ENCODE assay signal across 8 mouse cellular contexts in the genomic region with DNA sequence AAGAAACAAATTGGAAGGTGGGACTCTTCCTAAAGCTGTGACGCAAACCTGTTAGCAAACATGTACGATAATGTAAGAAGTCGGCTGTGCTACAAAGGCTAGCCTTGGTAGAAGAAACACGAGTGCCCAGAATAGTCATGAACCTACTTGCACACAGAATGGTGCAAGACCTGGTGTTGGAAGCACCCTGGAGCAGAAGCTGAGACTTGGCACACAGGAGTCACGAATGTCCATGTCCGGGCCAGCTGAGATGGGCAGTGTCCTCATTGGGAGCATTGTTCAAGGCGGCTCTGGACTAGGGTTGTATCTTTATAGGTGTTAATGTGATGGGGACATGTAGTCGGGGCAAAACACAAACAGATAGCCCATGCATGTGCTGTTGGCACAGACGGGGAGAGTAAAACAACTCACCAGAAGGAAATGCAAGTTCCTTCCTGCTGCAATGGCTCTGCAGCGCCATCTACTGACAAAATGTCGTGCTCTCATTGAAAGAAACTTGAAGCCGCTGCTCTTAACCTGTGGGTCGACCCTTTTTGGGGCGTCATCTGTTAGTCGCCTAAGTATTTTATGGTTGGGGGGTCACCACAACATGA. TPM values are rescaled to one million over a fixed set of nuclear protein-coding genes. Genes with fewer than 3 reads are reported as not detected.
DNase-seq lines count a peak whose midpoint lies in the region; ATAC-seq and TF ChIP-seq lines count a peak whose summit lies in the region.
"Had no signal": no experiment of that assay in that cellular context is flagged by ENCODE, and none has a peak within 500 bp of the region (broad histone marks: within the 10 kb centered on the region; RNA-seq: fewer than 3 reads in every experiment).

No protein-coding gene starts in this region.

- TF ChIP-seq POLR2A in MEL (IDR thresholded peaks at IDR 0.05; ENCODE audit: control insufficient read depth in 1 of 2, insufficient read depth in 1 of 2, low read depth in 1 of 2, low read length in 2 of 2, poor library complexity in 1 of 2): no peak
- no peak for TF ChIP-seq POLR2A in cerebellum, adult 2 months (IDR thresholded peaks at IDR 0.05; ENCODE audit: borderline replicate concordance, insufficient read depth, low read length)

- peak; percentile 83 to 93 (median 91) for TF ChIP-seq CTCF in MEL (IDR thresholded peaks at IDR 0.05 in 2 of 3, conservative IDR thresholded peaks at IDR 0.05 in 1 of 3; ENCODE audit: control insufficient read depth in 1 of 3, insufficient read depth in 1 of 3, low read depth in 2 of 3, low read length in 3 of 3, poor library complexity in 1 of 3, severe bottlenecking in 1 of 3)
- peak; percentile 93 for TF ChIP-seq CTCF in cerebellum, adult 2 months (IDR thresholded peaks at IDR 0.05; ENCODE audit: borderline replicate concordance, insufficient read depth, low read depth, low read length)

- WGBS in cerebellum, adult 2 months: 9% methylated on average over 15 of the region's 15 CpGs
- WGBS in kidney, embryonic 15.5 days: 31% methylated on average over 15 of the region's 15 CpGs
- WGBS in lung, embryonic 16.5 days: 27% methylated on average over 15 of the region's 15 CpGs

- DNase-seq in MEL (ENCODE audit: low read depth, low spot score): peak; percentile 90
- DNase-seq in cerebellum, adult 2 months: peak; percentile 75 to 80
- DNase-seq in gonadal fat pad, adult 2 months (ENCODE audit: low read depth): peak; percentile 60
- DNase-seq in retina, adult 2 months (ENCODE audit: low read depth, low spot score): peak; percentile 51

- H3K36me3 ChIP-seq in MEL (ENCODE audit: control insufficient read depth in 1 of 2, insufficient read depth in 2 of 2, low read length in 2 of 2): peaks cover 0 to 11% of the 10 kb centered on the region in 2 experiments; a peak in 2 of 4 replicates
- no peaks in the 10 kb centered on the region for H3K36me3 ChIP-seq in kidney, embryonic 15.5 days
- H3K36me3 ChIP-seq in lung, embryonic 16.5 days (ENCODE audit: control insufficient read depth, insufficient read depth, low read length): no peaks in the 10 kb centered on the region
- H3K36me3 ChIP-seq: limb, embryonic 15.5 days had no signal

- no peaks in the 10 kb centered on the region for H3K79me2 ChIP-seq in MEL (ENCODE audit: control insufficient read depth, insufficient read depth, low read length, poor library complexity)

- no peak for TF ChIP-seq EP300 in MEL (IDR thresholded peaks at IDR 0.05; ENCODE audit: low read depth in 1 of 2, low read length in 2 of 2)

- peak; percentile 92 for TF ChIP-seq RAD21 in MEL (IDR thresholded peaks at IDR 0.05; ENCODE audit: low read depth, low read length)

- H3K4me2 ChIP-seq in kidney, embryonic 15.5 days: 0 out of 2 replicates have a peak overlapping the region, but pooled peaks have one; percentile 19
- H3K4me2 ChIP-seq in lung, embryonic 16.5 days (ENCODE audit: low read depth, low read length): 0 out of 2 replicates have a peak overlapping the region, but pooled peaks have one; percentile 12
- H3K4me2 ChIP-seq: limb, embryonic 15.5 days had no signal

- peaks cover 0 to 9% of the 10 kb centered on the region in 2 experiments; a peak in 3 of 4 replicates for H3K4me1 ChIP-seq in MEL (ENCODE audit: control insufficient read depth in 1 of 2, insufficient read depth in 2 of 2, low read length in 2 of 2)
- peaks cover 6% of the 10 kb centered on the region; the same call in 1 of the 2 replicates for H3K4me1 ChIP-seq in cerebellum, adult 2 months (ENCODE audit: control insufficient read depth, insufficient read depth, low read length)
- no peaks in the 10 kb centered on the region for H3K4me1 ChIP-seq in kidney, embryonic 15.5 days
- no peaks in the 10 kb centered on the region for H3K4me1 ChIP-seq in lung, embryonic 16.5 days (replicated peaks; ENCODE audit: control insufficient read depth, insufficient read depth, low read length)
- H3K4me1 ChIP-seq: limb, embryonic 15.5 days had no signal

- H3K9ac ChIP-seq in MEL (ENCODE audit: control insufficient read depth, low read depth, low read length, poor library complexity, severe bottlenecking): peak overlapping the region; percentile 39
- H3K9ac ChIP-seq in kidney, embryonic 15.5 days: no peak overlapping the region
- H3K9ac ChIP-seq in lung, embryonic 16.5 days (ENCODE audit: low read length): no peak overlapping the region
- H3K9ac ChIP-seq: limb, embryonic 15.5 days had no signal

- H3K4me3 ChIP-seq in MEL (ENCODE audit: control insufficient read depth in 1 of 2, insufficient read depth in 1 of 2, low read depth in 2 of 2, low read length in 2 of 2): peak overlapping the region; percentile 15 to 28; a peak in 2 of 4 replicates
- peak overlapping the region; percentile 32 for H3K4me3 ChIP-seq in cerebellum, adult 2 months (replicated peaks; ENCODE audit: insufficient read depth, low read depth, low read length)
- H3K4me3 ChIP-seq in kidney, embryonic 15.5 days (replicated peaks): no peak overlapping the region
- no peak overlapping the region for H3K4me3 ChIP-seq in lung, embryonic 16.5 days (ENCODE audit: low read length)
- H3K4me3 ChIP-seq: limb, embryonic 15.5 days had no signal

- no peaks in the 10 kb centered on the region for H3K27me3 ChIP-seq in MEL (ENCODE audit: control insufficient read depth in 1 of 2, insufficient read depth in 2 of 2, low read length in 2 of 2)
- H3K27me3 ChIP-seq in cerebellum, adult 2 months (ENCODE audit: control insufficient read depth, insufficient read depth, low read length): no peaks in the 10 kb centered on the region
- H3K27me3 ChIP-seq in kidney, embryonic 15.5 days: no peaks in the 10 kb centered on the region
- no peaks in the 10 kb centered on the region for H3K27me3 ChIP-seq in lung, embryonic 16.5 days (ENCODE audit: control insufficient read depth, insufficient read depth, low read depth, low read length)
- H3K27me3 ChIP-seq: limb, embryonic 15.5 days had no signal

- no peak overlapping the region for H3K27ac ChIP-seq in MEL (ENCODE audit: control insufficient read depth, low read depth, low read length)
- H3K27ac ChIP-seq in cerebellum, adult 2 months (ENCODE audit: insufficient read depth, low read length): peak overlapping the region; percentile 60; the same call in 1 of the 2 replicates
- H3K27ac ChIP-seq in kidney, embryonic 15.5 days: no peak overlapping the region
- no peak overlapping the region for H3K27ac ChIP-seq in lung, embryonic 16.5 days (ENCODE audit: low read length)
- H3K27ac ChIP-seq: limb, embryonic 15.5 days had no signal

- no peaks in the 10 kb centered on the region for H3K9me3 ChIP-seq in MEL (replicated peaks; ENCODE audit: insufficient read depth, low read length)
- H3K9me3 ChIP-seq in kidney, embryonic 15.5 days (replicated peaks): no peaks in the 10 kb centered on the region
- no peaks in the 10 kb centered on the region for H3K9me3 ChIP-seq in lung, embryonic 16.5 days (ENCODE audit: control insufficient read depth, low read length)
- H3K9me3 ChIP-seq: limb, embryonic 15.5 days had no signal

- peak; percentile 91 for ATAC-seq in CD4-positive, CD25-positive, alpha-beta regulatory T cell, adult 4 months
- ATAC-seq in kidney, embryonic 15.5 days (replicated peaks; ENCODE audit: low FRiP score): no peak
- no peak for ATAC-seq in lung, embryonic 16.5 days (ENCODE audit: low read depth)

TF ChIP-seq in MEL, 35 proteins besides CTCF, POLR2A, EP300 and RAD21 (continues in another document):
- no peak for TF ChIP-seq MYB (IDR thresholded peaks at IDR 0.05; ENCODE audit: low read depth, low read length)
- TF ChIP-seq MYC (IDR thresholded peaks at IDR 0.05; ENCODE audit: low read depth, low read length): no peak
- TF ChIP-seq TCF12 (IDR thresholded peaks at IDR 0.05; ENCODE audit: low read depth, low read length): no peak
- TF ChIP-seq POLR2AphosphoS2 (IDR thresholded peaks at IDR 0.05; ENCODE audit: low read length): no peak
- TF ChIP-seq MAFK (IDR thresholded peaks at IDR 0.05; ENCODE audit: borderline replicate concordance, low read depth, low read length): no peak
- TF ChIP-seq SMC3 (IDR thresholded peaks at IDR 0.05; ENCODE audit: low read depth, low read length): peak; percentile 74
- peak; percentile 71 for TF ChIP-seq SIN3A (IDR thresholded peaks at IDR 0.05; ENCODE audit: low read length)
- TF ChIP-seq GATA1 (IDR thresholded peaks at IDR 0.05; ENCODE audit: low read depth, low read length): no peak
- peak; percentile 53; the same call in 1 of the 2 replicates for TF ChIP-seq ZC3H11A (IDR thresholded peaks at IDR 0.05; ENCODE audit: low read depth, low read length)

RNA-seq across cellular contexts. Expression of gene Exo5, which starts 15.2 kb away (rescaled TPM):
- polyA plus RNA-seq in CD4-positive, CD25-positive, alpha-beta regulatory T cell, adult 4 months (2017; shearing (Covaris generic)): 10 to 100 TPM; 32.5 to 33.4 TPM
- 17.8 and 18.1 TPM in 2 replicates for total RNA-seq in MEL (2012; rRNA removed)
- polyA plus RNA-seq in MEL (2012; ENCODE audit: insufficient read depth in 1 of 2, insufficient read length in 2 of 2, low read depth in 1 of 2, low replicate concordance in 2 of 2, missing spikeins in 1 of 2): 10 to 100 TPM in 1 of 2 experiments, not detected in 1; 20.6 TPM
- 9.4 and 10.1 TPM in 2 replicates for polyA plus RNA-seq in cerebellum, adult 2 months (2012; rRNA removed)
- polyA plus RNA-seq in gonadal fat pad, adult 2 months (2012; rRNA removed): 7.0 and 7.3 TPM in 2 replicates
- polyA plus RNA-seq in kidney, embryonic 15.5 days (2015; fragmentation: Nextera tagmentation; extraction: Ambion mirVana): 31.4 and 32.7 TPM in 2 replicates
- 26.8 and 27.2 TPM in 2 replicates for polyA plus RNA-seq in lung, embryonic 16.5 days (2015; fragmentation: Nextera tagmentation; extraction: Ambion mirVana)

RNA-seq across cellular contexts. Expression of gene Zfp69, which starts 41.8 kb away (rescaled TPM):
- 1 to 10 TPM; 1.1 to 1.2 TPM for polyA plus RNA-seq in CD4-positive, CD25-positive, alpha-beta regulatory T cell, adult 4 months (2017; shearing (Covaris generic))
- 1.8 and 2.0 TPM in 2 replicates for total RNA-seq in MEL (2012; rRNA removed)
- polyA plus RNA-seq in MEL (2012; ENCODE audit: insufficient read depth in 1 of 2, insufficient read length in 2 of 2, low read depth in 1 of 2, low replicate concordance in 2 of 2, missing spikeins in 1 of 2): 1 to 10 TPM in 1 of 2 experiments, not detected in 1; 4.3 TPM
- 1.9 and 3.1 TPM in 2 replicates for polyA plus RNA-seq in cerebellum, adult 2 months (2012; rRNA removed)
- 1.6 TPM in 2 replicates for polyA plus RNA-seq in gonadal fat pad, adult 2 months (2012; rRNA removed)
- polyA plus RNA-seq in kidney, embryonic 15.5 days (2015; fragmentation: Nextera tagmentation; extraction: Ambion mirVana): 9.2 and 11.1 TPM in 2 replicates
- polyA plus RNA-seq in lung, embryonic 16.5 days (2015; fragmentation: Nextera tagmentation; extraction: Ambion mirVana): 6.8 and 7.5 TPM in 2 replicates

RNA-seq across cellular contexts. Expression of gene Rims3, which starts 55.0 kb away (rescaled TPM):
- 1 to 10 TPM in 1 of 2 experiments, under 1 TPM in 1; 0.63 to 1.2 TPM for polyA plus RNA-seq in CD4-positive, CD25-positive, alpha-beta regulatory T cell, adult 4 months (2017; shearing (Covaris generic))
- total RNA-seq in MEL (2012; rRNA removed): not detected in 2 replicates
- polyA plus RNA-seq in MEL (2012; ENCODE audit: insufficient read depth in 1 of 2, insufficient read length in 2 of 2, low read depth in 1 of 2, low replicate concordance in 2 of 2, missing spikeins in 1 of 2): under 1 TPM in 1 of 2 experiments, not detected in 1; 0.07 TPM
- polyA plus RNA-seq in cerebellum, adult 2 months (2012; rRNA removed): 104 and 118 TPM in 2 replicates
- 0.11 and 0.19 TPM in 2 replicates for polyA plus RNA-seq in gonadal fat pad, adult 2 months (2012; rRNA removed)
- polyA plus RNA-seq in kidney, embryonic 15.5 days (2015; fragmentation: Nextera tagmentation; extraction: Ambion mirVana): 0.54 and 1.2 TPM in 2 replicates
- polyA plus RNA-seq in lung, embryonic 16.5 days (2015; fragmentation: Nextera tagmentation; extraction: Ambion mirVana): 0.69 and 0.73 TPM in 2 replicates

Comparison
In these comparisons a context has a peak if more than half of its experiments do, and no peak if none do; other contexts are left out.
1. H3K4me3 ChIP-seq: peak in MEL (2 of 2) and cerebellum, adult 2 months (single experiment); none in kidney, embryonic 15.5 days (single experiment) and lung, embryonic 16.5 days (single experiment).
2. RNA of gene Rims3, which starts 55.0 kb away (polyA plus RNA-seq): 104 to 118 TPM in cerebellum, adult 2 months; 0.63 to 1.2 TPM in CD4-positive, CD25-positive, alpha-beta regulatory T cell, adult 4 months, 0.54 to 1.2 TPM in kidney, embryonic 15.5 days, 0.69 to 0.73 TPM in lung, embryonic 16.5 days, 0.11 to 0.19 TPM in gonadal fat pad, adult 2 months and 0.07 TPM in MEL; every median in the first group is over 10 times any median in the second.
3. Peak in every context shown above with its lines, with median percentiles within 50 percentile points of each other: DNase-seq.